Mouse (Mus musculus) cortical plate, adult 2 months (tissue): Measurements from ENCODE around the gene Pex16. TPM values are rescaled to one million over a fixed set of nuclear protein-coding genes. Genes with fewer than 3 reads are reported as not detected.

Experiments
- H3K27ac ChIP-seq: fragments of 200-500 bp; 2 replicates; pipeline ENCODE4 v1.5.1; 2012; ENCODE audit warnings: low read length, control low read depth, inconsistent platforms; ENCODE audit not compliant: insufficient read depth
- H3K4me1 ChIP-seq: fragments of 200-500 bp; 2 replicates; pipeline ENCODE4 v1.6.1; 2011; ENCODE audit warnings: low read length; ENCODE audit not compliant: control insufficient read depth, insufficient read depth
- H3K4me3 ChIP-seq: fragments of 200-500 bp; 2 replicates; pipeline ENCODE4 v1.5.1; 2011; ENCODE audit warnings: mild to moderate bottlenecking, low read length, control low read depth; ENCODE audit not compliant: insufficient read depth
- CTCF ChIP-seq: fragments of 200-500 bp; IDR thresholded peaks from 2 replicates; pipeline ENCODE4 v1.5.1; 2011; ENCODE audit warnings: mild to moderate bottlenecking, control low read depth, low read length; ENCODE audit not compliant: insufficient read depth; ENCODE audit errors: extremely low read depth
- POLR2A ChIP-seq: fragments of 200-500 bp; IDR thresholded peaks from 2 replicates; pipeline ENCODE4 v1.6.1; 2011; ENCODE audit warnings: mild to moderate bottlenecking, low read length, control low read depth; ENCODE audit not compliant: insufficient read depth; ENCODE audit errors: extremely low read depth
- polyA plus RNA-seq: library from polyadenylated mRNA; depleted of rRNA; stranded (reverse); fragments of >200 nt; gene quantifications from 2 replicates; pipeline ENCODE4 v1.2.3, GENCODE M21; 2012

Gene Pex16
- polyA plus RNA-seq, 1 experiment = 45.5 TPM

GRCm38 (mm10) chr2:92375788-92376187, 1.3 kb downstream of the Pex16 start:
- H3K4me1 ChIP-seq = peaks cover 5% of the 10 kb centered on the region
- H3K27ac ChIP-seq = 0 out of 2 replicates have a peak overlapping the region, but pooled peaks have one; percentile 8
- H3K4me3 ChIP-seq = peak overlapping the region; percentile 74
- TF ChIP-seq CTCF (no peak), POLR2A (no peak)

DNA sequence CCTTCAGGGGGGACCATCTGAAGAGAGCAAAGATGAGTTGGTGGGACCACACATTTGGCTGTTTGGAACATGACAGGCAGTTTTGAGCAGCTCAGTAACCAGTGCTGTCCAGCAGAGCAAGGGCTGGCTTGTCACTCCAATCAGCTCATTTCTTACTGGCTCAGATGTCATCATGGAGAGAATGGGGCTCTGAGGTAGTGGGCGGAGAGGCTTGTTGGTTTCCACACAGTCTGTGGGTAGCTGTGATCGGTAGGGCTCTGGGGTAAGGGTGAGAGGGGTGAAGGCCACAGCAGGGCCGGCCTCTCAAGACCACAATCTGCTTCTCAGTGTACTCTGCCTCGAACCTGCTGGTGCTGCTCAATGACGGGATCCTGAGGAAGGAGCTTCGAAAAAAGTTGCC, 1.8 kb downstream of the Pex16 start:
- H3K4me1 ChIP-seq = peaks cover 5% of the 10 kb centered on the region
- peak overlapping the region; percentile 74 for H3K4me3 ChIP-seq
- TF ChIP-seq POLR2A (no peak), CTCF (no peak)
- no peak overlapping the region for H3K27ac ChIP-seq

DNA sequence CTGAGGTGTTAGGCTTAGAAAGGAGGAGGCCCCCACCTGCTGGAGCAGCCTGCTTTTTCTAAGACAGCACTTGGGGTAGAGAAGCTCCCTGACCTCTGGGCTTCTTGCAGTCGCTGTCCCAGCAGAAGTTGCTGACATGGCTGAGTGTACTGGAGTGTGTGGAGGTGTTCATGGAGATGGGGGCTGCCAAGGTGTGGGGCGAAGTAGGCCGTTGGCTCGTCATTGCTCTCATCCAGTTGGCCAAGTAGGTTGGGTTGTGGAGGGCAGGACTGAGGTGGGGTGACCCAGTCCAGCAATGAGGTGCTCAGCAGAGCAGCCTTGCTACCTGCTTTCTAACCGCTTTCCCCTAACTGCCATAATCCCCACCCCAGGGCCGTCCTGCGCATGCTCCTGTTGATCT, 2.8 kb downstream of the Pex16 start:
- H3K4me3 ChIP-seq = no peak overlapping the region
- H3K4me1 ChIP-seq = peaks cover 5% of the 10 kb centered on the region
- no peak overlapping the region for H3K27ac ChIP-seq
- TF ChIP-seq POLR2A = no peak
- TF ChIP-seq CTCF = no peak

DNA sequence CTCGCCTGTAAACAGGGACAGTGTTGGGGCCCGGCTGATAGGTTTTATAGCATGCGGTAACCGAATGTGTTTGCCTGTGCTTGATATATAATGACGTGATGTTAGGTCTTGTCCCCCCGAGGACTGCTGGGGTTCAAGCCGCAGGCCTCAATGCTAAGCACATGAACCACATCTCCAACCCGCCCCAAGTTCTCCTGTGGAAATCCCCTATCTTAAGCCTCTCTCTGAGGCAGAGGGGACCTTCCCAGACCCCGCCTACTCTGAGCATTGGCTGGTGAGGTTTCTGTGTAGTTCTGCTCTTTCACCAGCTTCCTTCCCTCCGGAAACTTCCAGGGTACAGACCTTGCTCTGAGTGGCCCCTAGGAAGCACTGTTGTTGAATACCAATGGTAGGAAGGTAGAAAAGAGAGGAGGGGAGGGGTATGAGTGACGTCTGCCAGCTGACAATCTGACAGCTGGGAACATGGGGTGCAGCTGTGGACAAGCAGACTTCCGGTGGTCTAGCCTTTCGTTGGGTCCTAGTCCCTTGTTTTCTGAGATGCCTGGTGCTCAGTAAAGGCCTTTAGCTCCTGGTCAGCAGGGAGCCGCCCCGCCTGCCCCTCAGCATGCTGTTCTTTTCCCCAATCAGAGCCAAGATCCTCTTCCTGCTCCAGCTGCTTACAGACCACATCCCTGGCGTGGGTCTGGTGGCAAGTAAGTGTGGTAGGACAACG, 5.5 kb downstream of the Pex16 start:
- no peak overlapping the region for H3K27ac ChIP-seq
- H3K4me1 ChIP-seq = peaks cover 5% of the 10 kb centered on the region
- no peak for TF ChIP-seq CTCF
- TF ChIP-seq POLR2A = no peak

GRCm38 (mm10) chr2:92380495-92381050, 6.1 kb downstream of the Pex16 start:
- H3K4me3 ChIP-seq = no peak overlapping the region
- H3K4me1 ChIP-seq = peaks cover 5% of the 10 kb centered on the region
- TF ChIP-seq POLR2A (no peak), CTCF (no peak)
- no peak overlapping the region for H3K27ac ChIP-seq

More for the DNA sequence above, 5.5 kb downstream of the Pex16 start:
- no peak overlapping the region for H3K4me3 ChIP-seq

- H3K27ac ChIP-seq = no peak overlapping the region
- H3K4me3 ChIP-seq = no peak overlapping the region
- H3K4me1 ChIP-seq = peaks cover 2% of the 10 kb centered on the region
- TF ChIP-seq POLR2A (no peak), CTCF (no peak)
Observed at GRCm38 (mm10) chr2:92381161-92381560, 6.7 kb downstream of the Pex16 start.

GRCm38 (mm10) chr2:92381901-92382588, 7.6 kb downstream of the Pex16 start, which contains the start of gene 1700029I15Rik:
Gene 1700029I15Rik, plus strand, starts transcription at chr2:92382538.
- H3K4me1 ChIP-seq = no peaks in the 10 kb centered on the region
- H3K4me3 ChIP-seq = no peak within 1 kb of the TSS
- TF ChIP-seq POLR2A (0 out of 2 replicates have a peak, but pooled peaks have one; percentile 7), CTCF (no peak)
- H3K27ac ChIP-seq = no peak within 1 kb of the TSS

DNA sequence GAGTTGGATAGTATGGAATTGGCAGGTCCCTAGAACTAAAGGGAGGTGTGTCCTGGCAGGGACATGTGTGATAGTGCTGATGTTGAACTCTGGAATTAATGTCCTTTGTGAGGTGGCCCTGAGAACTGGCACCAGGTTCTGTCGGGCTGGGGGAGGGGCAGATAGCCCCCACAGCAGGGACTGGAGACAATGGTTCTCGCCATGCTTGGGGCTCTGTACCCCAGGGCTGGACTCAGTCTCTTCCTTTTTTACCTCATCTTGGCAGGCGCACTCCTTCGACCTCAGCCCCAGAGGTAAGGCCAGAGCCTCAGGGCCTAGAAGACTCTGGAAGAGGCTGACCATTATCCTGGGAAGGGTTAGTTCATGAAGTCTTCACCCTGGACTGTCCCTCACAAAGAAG, 8.3 kb downstream of the Pex16 start:
- Histone ChIP-seq H3K4me1 (no peaks in the 10 kb centered on the region), H3K4me3 (no peak overlapping the region), H3K27ac (no peak overlapping the region)
- TF ChIP-seq CTCF = no peak

GRCm38 (mm10) chr2:92384101-92384500, 9.6 kb downstream of the Pex16 start:
- Histone ChIP-seq H3K27ac (no peak overlapping the region), H3K4me1 (no peaks in the 10 kb centered on the region), H3K4me3 (no peak overlapping the region)
- TF ChIP-seq POLR2A (no peak), CTCF (no peak)
